Mouse (Mus musculus) lung, postnatal 0 days (tissue): ENCODE measurements around the gene Rfk. TPM values are rescaled to one million over a fixed set of nuclear protein-coding genes. Genes with fewer than 3 reads are reported as not detected.

ENCODE experiments used
- ATAC-seq: fragments of 200-750 bp; cut with Nextera tagmentation; 2 replicates; pipeline ENCODE4 v1.8.0; 2017; ENCODE audit warnings: moderate library complexity
- DNase-seq: peaks from one replicate; pipeline ENCODE4 v3.0.0-alpha.2; 2016; ENCODE audit warnings: low spot score
- H3K27ac ChIP-seq: fragments of 300-500 bp; sonication (generic); 2 replicates; pipeline ENCODE4 v1.5.1; 2014; ENCODE audit warnings: antibody characterized with exemption, mild to moderate bottlenecking, low read length, mixed read lengths
- H3K27me3 ChIP-seq: fragments of 300-500 bp; sonication (generic); replicated peaks from 2 replicates; pipeline ENCODE4 v1.6.1; 2014; ENCODE audit warnings: low read length, mixed read lengths; ENCODE audit not compliant: insufficient read depth
- H3K36me3 ChIP-seq: fragments of 300-500 bp; sonication (generic); 2 replicates; pipeline ENCODE4 v1.6.1; 2014; ENCODE audit warnings: low read length, mixed read lengths; ENCODE audit not compliant: insufficient read depth
- H3K4me1 ChIP-seq: fragments of 300-500 bp; sonication (generic); 2 replicates; pipeline ENCODE4 v1.6.1; 2014; ENCODE audit warnings: antibody characterized with exemption, low read depth, low read length, mixed read lengths; ENCODE audit not compliant: insufficient read depth
- H3K4me2 ChIP-seq: fragments of 300-500 bp; sonication (generic); replicated peaks from 2 replicates; pipeline ENCODE4 v1.6.1; 2014; ENCODE audit warnings: low read depth, mild to moderate bottlenecking, low read length, moderate library complexity, mixed read lengths
- H3K4me3 ChIP-seq: fragments of 300-500 bp; sonication (generic); 2 replicates; pipeline ENCODE4 v1.5.1; 2014; ENCODE audit warnings: low read depth, low read length
- H3K9ac ChIP-seq: fragments of 300-500 bp; sonication (generic); replicated peaks from 2 replicates; pipeline ENCODE4 v1.6.1; 2014; ENCODE audit warnings: low read depth, mild to moderate bottlenecking
- H3K9me3 ChIP-seq: fragments of 300-500 bp; sonication (generic); 2 replicates; pipeline ENCODE4 v1.6.1; 2016; ENCODE audit warnings: low read length, mixed read lengths
- CTCF ChIP-seq: IDR thresholded peaks from 2 replicates; pipeline ENCODE4 v1.5.1; 2016; ENCODE audit warnings: antibody characterized with exemption, mild to moderate bottlenecking
- EP300 ChIP-seq: IDR thresholded peaks from 2 replicates; pipeline ENCODE4 v1.6.1; 2016; ENCODE audit warnings: antibody characterized with exemption, mild to moderate bottlenecking, control low read depth
- WGBS: fragments of 180-500 bp; shearing (Covaris S2); extraction: QIAGEN DNeasy Blood & Tissue Kit; methylation state at CpG from one replicate; pipeline ENCODE4 v1.1.7; 2014; 5-methylcytosine and 5-hydroxymethylcytosine counted together
- polyA plus RNA-seq: library from polyadenylated mRNA; unstranded; fragments of >200 nt; fragmentation: Nextera tagmentation; extraction: Ambion mirVana; gene quantifications from 2 replicates; pipeline ENCODE4 v1.2.1, GENCODE M21; 2015

The Rfk gene
- polyA plus RNA-seq, 1 experiment from 2014 or later = 77.4 TPM

- Histone ChIP-seq H3K4me1 (no peaks in the 10 kb centered on the region), H3K9ac (no peak overlapping the region), H3K4me3 (no peak overlapping the region), H3K27me3 (no peaks in the 10 kb centered on the region), H3K27ac (no peak overlapping the region), H3K4me2 (no peak overlapping the region), H3K36me3 (no peaks in the 10 kb centered on the region), H3K9me3 (no peaks in the 10 kb centered on the region)
- ATAC-seq (no peak), DNase-seq (no peak)
- no peak for TF ChIP-seq EP300
- TF ChIP-seq CTCF = no peak
- WGBS = 40% methylated on average over 7 of the region's 7 CpGs
Measured at GRCm38 (mm10) chr19:17380549-17380948, 13.3 kb upstream of the Rfk start.

GRCm38 (mm10) chr19:17382807-17383397 lies 10.9 kb upstream of the Rfk start:
- no peak for ATAC-seq
- TF ChIP-seq EP300 (no peak), CTCF (no peak)
- Histone ChIP-seq H3K9ac (no peak overlapping the region), H3K27me3 (no peaks in the 10 kb centered on the region), H3K36me3 (no peaks in the 10 kb centered on the region), H3K4me2 (no peak overlapping the region), H3K9me3 (no peaks in the 10 kb centered on the region), H3K4me3 (no peak overlapping the region), H3K27ac (no peak overlapping the region), H3K4me1 (no peaks in the 10 kb centered on the region)
- WGBS = 69% methylated on average over 6 of the region's 6 CpGs
- no peak for DNase-seq

- ATAC-seq (no peak), DNase-seq (no peak)
- TF ChIP-seq CTCF (no peak), EP300 (no peak)
- no peaks in the 10 kb centered on the region for H3K36me3 ChIP-seq
- no peaks in the 10 kb centered on the region for H3K9me3 ChIP-seq
- H3K4me1 ChIP-seq = no peaks in the 10 kb centered on the region
- no peaks in the 10 kb centered on the region for H3K27me3 ChIP-seq
- 89% methylated on average over 4 of the region's 4 CpGs for WGBS
- no peak overlapping the region for H3K27ac ChIP-seq
- no peak overlapping the region for H3K4me3 ChIP-seq
- H3K9ac ChIP-seq = no peak overlapping the region
- no peak overlapping the region for H3K4me2 ChIP-seq
Measured at GRCm38 (mm10) chr19:17385022-17385421, 8.8 kb upstream of the Rfk start.

- H3K36me3 ChIP-seq = no peaks in the 10 kb centered on the region
- H3K27me3 ChIP-seq = no peaks in the 10 kb centered on the region
- no peak overlapping the region for H3K9ac ChIP-seq
- no peak overlapping the region for H3K27ac ChIP-seq
- H3K4me2 ChIP-seq = no peak overlapping the region
- no peaks in the 10 kb centered on the region for H3K9me3 ChIP-seq
- TF ChIP-seq CTCF (no peak), EP300 (no peak)
- no peaks in the 10 kb centered on the region for H3K4me1 ChIP-seq
- DNase-seq (no peak), ATAC-seq (no peak)
- 56% methylated on average over 1 of the region's 1 CpGs for WGBS
- H3K4me3 ChIP-seq = no peak overlapping the region
Measured at GRCm38 (mm10) chr19:17385426-17385825, 8.4 kb upstream of the Rfk start.

- Histone ChIP-seq H3K9me3 (no peaks in the 10 kb centered on the region), H3K4me2 (no peak overlapping the region), H3K9ac (no peak overlapping the region), H3K27ac (no peak overlapping the region), H3K4me3 (no peak overlapping the region), H3K4me1 (no peaks in the 10 kb centered on the region), H3K27me3 (no peaks in the 10 kb centered on the region), H3K36me3 (no peaks in the 10 kb centered on the region)
- TF ChIP-seq CTCF = no peak
- no peak for TF ChIP-seq EP300
- ATAC-seq (no peak), DNase-seq (no peak)
- 58% methylated on average over 6 of the region's 6 CpGs for WGBS
Measured at GRCm38 (mm10) chr19:17386424-17386823, 7.4 kb upstream of the Rfk start.

- ATAC-seq (no peak), DNase-seq (peak; percentile 85)
Measured at GRCm38 (mm10) chr19:17388404-17388803, 5.4 kb upstream of the Rfk start.

GRCm38 (mm10) chr19:17392866-17393265 lies 977 bp upstream of the Rfk start:
- TF ChIP-seq EP300 (no peak), CTCF (no peak)
- Histone ChIP-seq H3K9ac (no peak overlapping the region), H3K36me3 (no peaks in the 10 kb centered on the region), H3K4me3 (peak overlapping the region; percentile 87; the same call in 1 of the 2 replicates), H3K4me2 (peak overlapping the region; percentile 82), H3K4me1 (no peaks in the 10 kb centered on the region; the same call in 1 of the 2 replicates), H3K9me3 (no peaks in the 10 kb centered on the region), H3K27me3 (no peaks in the 10 kb centered on the region), H3K27ac (0 out of 2 replicates have a peak overlapping the region, but pooled peaks have one; percentile 1)
- 7% methylated on average over 3 of the region's 3 CpGs for WGBS
- DNase-seq (peak; percentile 20), ATAC-seq (no peak)

More at GRCm38 (mm10) chr19:17388404-17388803, 5.4 kb upstream of the Rfk start:
- TF ChIP-seq CTCF (peak; percentile 74), EP300 (no peak)
- H3K4me3 ChIP-seq = no peak overlapping the region
- H3K27ac ChIP-seq = no peak overlapping the region
- no peaks in the 10 kb centered on the region for H3K36me3 ChIP-seq
- no peaks in the 10 kb centered on the region; the same call in 1 of the 2 replicates for H3K4me1 ChIP-seq
- no peak overlapping the region for H3K4me2 ChIP-seq
- WGBS = 10% methylated on average over 2 of the region's 2 CpGs
- H3K27me3 ChIP-seq = no peaks in the 10 kb centered on the region
- H3K9me3 ChIP-seq = no peaks in the 10 kb centered on the region
- no peak overlapping the region for H3K9ac ChIP-seq
